Mouse (Mus musculus) WW6 (cell line): Measurements from ENCODE around the gene Gm44790.

Experiments used
- DNase-seq: peaks from one replicate; pipeline ENCODE4 v3.0.0-alpha.2; 2013; ENCODE audit warnings: low read depth, low spot score

Gene Gm44790

GRCm38 (mm10) chr6:86404100-86404861 is 22.2 kb upstream of the Gm44790 start, which contains the start of gene Tia1:
Tia1 (plus strand) TSS chr6:86404219.
- DNase-seq = peak; percentile 94

DNA sequence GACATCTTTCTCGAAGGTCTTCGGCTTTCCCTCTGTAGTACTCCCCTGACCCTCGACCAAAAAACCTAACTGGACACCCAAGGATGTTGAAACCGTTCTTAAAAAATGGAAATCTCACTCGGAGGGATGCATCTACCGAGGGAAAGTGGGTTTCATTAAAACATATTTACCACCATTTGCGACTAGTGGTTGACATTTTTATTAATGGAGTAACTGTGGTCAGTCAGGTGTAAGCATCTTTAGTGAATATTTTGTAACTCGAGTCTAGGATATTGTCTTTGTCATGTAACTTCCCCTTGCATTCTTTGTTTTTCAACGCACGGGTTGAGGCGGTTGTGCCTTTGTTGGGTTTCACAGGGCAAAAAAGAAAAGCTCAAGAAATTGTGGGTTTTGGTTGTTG is 21.5 kb upstream of the Gm44790 start:
- no peak for DNase-seq

DNA sequence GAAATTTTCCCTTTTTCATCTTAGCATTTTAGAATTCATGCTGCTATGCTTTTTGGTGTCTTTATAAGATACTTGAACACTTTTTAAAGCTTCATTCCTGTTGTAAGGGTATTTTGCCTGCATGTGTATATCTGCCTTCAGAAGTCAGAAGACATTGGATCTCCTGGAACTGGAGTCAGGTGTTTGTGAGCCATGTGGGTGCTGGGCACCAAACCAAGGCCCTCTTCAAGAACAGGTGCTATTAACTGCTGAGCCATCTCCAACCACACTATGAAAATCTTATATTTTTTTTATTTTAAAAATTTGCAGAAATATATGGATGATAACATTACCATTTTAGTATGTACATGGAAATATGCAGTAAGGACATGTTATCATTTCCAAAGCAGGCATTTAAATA is 20.2 kb upstream of the Gm44790 start:
- no peak for DNase-seq

DNA sequence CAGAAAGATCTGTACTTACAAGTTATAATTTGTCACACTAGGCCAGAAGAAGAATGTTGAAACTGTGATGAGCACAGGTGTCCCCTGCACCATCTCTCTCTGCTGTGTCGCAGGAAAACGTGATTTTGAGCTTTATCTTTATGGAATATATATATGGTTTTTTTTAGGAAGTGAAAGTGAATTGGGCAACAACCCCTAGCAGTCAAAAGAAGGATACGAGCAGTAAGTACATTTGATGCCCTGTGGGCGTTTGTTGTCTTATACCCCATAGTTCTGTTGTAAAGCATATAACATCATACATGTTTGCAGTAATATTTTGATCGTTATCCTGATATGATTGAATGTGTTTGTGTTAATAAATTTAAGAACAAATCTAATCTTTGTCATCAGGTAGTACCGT is 7.7 kb upstream of the Gm44790 start:
- DNase-seq = no peak

- DNase-seq = no peak
These were observed 7.2 kb upstream of the Gm44790 start for GRCm38 (mm10) chr6:86419239-86419638.

GRCm38 (mm10) chr6:86420491-86420890 is 6.0 kb upstream of the Gm44790 start:
- DNase-seq = peak; percentile 52

- DNase-seq = no peak
These were observed 5.1 kb downstream of the Gm44790 start for GRCm38 (mm10) chr6:86431531-86431930.

- no peak for DNase-seq
These were observed 7.2 kb downstream of the Gm44790 start for GRCm38 (mm10) chr6:86433696-86434095.

GRCm38 (mm10) chr6:86437711-86438110 is 11.3 kb downstream of the Gm44790 start:
- DNase-seq = peak; percentile 42

- DNase-seq = peak; percentile 87
These were observed 12.0 kb downstream of the Gm44790 start, which contains the start of gene C87436 for GRCm38 (mm10) chr6:86438272-86439118. C87436 (plus strand) TSS chr6:86438374.

- no peak for DNase-seq
These were observed 12.7 kb downstream of the Gm44790 start for GRCm38 (mm10) chr6:86439119-86439496.

DNA sequence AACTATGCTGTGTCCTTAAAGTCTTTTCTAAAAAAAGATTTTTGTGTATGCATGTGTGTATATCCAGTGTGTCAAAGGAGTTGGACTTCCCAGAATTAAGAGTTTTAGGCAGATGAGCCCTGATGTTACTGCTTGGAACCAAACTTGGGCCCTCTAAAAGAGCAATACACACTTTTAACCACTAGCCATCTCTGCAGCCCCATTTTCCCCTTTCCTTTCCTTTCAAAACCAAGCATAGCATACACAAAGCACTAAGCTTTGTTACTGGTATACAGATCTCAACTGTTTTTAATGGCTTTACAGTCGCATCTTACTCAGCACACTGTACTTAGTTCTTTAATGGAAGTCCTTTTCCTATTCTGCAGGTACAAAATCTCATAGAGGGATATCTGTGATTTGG is 13.1 kb downstream of the Gm44790 start:
- DNase-seq = no peak

- no peak for DNase-seq
These were observed 15.1 kb downstream of the Gm44790 start for GRCm38 (mm10) chr6:86441571-86441970.

GRCm38 (mm10) chr6:86445551-86445950 is 19.1 kb downstream of the Gm44790 start:
- no peak for DNase-seq

DNA sequence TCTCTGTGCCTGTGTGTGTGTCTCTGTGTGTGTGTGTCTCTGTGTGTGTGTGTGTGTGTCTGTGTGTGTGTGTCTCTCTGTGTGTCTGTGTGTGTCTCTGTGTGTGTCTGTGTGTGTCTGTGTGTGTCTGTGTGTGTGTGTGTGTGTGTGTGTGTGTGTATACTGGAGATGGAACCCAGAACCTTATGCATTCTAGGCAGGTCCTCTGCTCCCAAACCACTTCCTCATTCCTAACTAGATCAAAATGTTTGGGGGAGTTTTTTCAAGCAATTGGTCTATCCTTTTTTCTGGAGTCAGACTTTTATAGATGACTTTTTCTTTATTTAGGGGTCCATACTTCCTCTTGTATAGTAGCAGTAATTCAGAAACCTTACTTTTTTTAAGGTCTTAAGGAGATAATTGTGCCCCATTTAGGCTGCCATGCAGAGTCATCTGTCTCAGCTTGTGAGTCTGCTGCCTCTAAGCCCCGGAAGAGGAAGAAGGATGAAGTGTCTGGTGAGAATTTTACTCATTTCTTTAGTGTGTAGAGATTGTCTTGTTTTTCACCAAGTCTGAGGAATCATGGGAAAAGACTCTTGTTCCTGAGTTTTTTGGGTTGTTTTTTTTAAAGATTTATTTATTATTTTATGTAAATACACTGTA is 20.6 kb downstream of the Gm44790 start:
- no peak for DNase-seq

GRCm38 (mm10) chr6:86456727-86457126 is 30.3 kb downstream of the Gm44790 start:
- DNase-seq = no peak

DNA sequence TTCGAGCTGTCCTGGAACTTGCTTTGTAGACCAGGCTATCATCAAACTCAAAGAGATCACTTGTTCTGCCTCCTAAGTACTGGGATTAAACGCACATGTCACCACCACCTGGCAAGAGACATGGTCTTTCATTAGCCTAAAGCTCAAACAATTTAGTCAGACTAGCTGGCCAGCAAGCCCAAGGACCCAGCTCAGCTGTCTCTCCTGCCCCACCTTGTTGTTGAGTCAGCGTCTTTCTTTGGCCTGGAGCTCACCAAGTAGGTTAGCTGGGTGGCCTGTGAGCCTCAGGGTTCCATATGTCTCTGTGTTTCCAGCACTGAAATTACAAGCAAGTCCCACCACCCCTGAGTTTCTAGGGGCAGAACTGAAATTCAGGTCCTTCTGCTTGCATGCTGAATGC is 36.6 kb downstream of the Gm44790 start:
- no peak for DNase-seq

- DNase-seq = no peak
These were observed 44.9 kb downstream of the Gm44790 start for GRCm38 (mm10) chr6:86471317-86471716.

DNA sequence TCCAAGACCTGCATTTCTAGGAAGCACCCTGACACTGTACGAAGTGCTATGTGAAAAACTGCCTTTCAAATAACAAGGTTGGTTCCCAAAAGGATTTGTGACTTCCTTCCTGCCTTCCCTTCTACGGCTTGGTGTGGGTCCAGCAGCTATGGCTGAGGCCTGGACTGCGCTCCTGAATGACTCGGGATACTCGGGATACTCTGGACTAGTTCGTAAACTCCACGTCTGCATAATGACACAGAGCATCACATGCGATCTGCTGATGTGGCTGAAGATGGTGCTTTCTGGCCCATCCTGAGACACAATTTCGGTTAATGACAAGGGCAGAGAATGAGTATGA is 45.3 kb downstream of the Gm44790 start:
- DNase-seq = no peak

DNA sequence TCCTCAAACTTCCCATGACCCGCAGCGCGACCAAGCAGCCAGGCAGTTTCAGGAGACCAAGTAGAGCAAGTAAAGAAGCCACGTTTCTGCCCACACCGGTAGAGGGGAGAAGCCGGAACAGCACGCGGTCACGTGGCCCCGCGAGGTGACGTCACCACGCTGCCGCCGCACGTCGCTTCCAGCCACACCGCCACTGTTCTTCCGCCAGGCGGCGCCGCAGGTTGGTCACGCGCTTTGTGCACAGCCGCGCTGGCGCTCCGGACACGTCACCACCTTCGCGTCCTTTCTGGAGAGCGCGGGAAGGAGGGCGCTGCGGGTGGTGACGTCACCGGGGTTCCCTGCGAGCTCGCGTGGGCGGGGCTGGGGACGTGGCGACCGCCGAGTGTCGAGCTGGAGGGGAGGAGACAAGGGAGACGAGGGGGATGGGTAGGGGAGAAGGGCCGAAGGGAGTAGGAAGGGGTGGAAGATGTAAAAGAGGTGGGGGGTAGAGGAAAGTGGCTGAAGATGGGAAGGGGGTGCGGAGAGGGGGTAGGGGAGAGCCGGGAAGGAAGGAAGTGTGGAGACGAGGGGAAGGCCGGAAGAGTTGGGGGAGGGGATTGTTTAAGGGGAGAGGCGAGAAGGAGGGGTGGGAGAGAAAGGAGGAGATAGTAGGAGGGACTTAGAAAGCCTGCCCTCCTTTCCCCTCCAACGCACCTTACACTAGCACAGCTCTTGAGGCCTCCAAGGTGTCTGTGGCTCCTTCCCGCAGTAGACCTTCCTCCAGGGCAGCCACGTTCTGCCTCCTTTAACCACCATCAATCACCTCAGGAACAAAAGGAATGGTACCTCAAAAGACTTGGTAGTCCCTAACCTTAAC is 45.9 kb downstream of the Gm44790 start:
- peak; percentile 98 for DNase-seq

DNA sequence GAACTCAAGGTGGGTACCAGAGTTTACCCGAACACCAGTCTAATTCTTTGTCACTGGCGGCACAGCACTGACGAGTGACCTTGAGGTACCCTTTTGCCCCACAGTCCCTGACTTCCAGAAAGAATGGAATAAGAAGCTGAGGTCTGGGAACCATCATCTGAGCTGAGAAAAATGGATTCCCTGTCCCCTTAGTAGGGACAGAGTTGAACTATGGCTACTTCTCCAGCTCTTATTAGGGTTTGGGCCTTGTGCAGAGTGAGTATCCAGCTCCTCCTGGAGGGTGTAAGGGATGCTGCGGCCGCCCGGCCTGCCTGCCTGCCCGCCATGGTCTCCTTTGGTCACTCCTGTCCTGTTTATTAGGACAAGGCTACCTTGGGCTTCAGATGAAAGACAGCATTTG is 46.6 kb downstream of the Gm44790 start:
- DNase-seq = no peak
